Mouse (Mus musculus) intestine, embryonic 15.5 days (tissue): ENCODE measurements around the gene Tmem267. TPM values are rescaled to one million over a fixed set of nuclear protein-coding genes. Genes with fewer than 3 reads are reported as not detected.

Source experiments
- ATAC-seq: fragments of 200-750 bp; cut with Nextera tagmentation; 2 replicates; pipeline ENCODE4 v1.8.0; 2017; ENCODE audit warnings: moderate TSS enrichment, moderate library complexity
- H3K27ac ChIP-seq: fragments of 300-500 bp; sonication (generic); 2 replicates; pipeline ENCODE4 v1.5.1; 2015; ENCODE audit warnings: mild to moderate bottlenecking, inconsistent platforms
- H3K27me3 ChIP-seq: fragments of 300-500 bp; sonication (generic); replicated peaks from 2 replicates; pipeline ENCODE4 v1.6.1; 2015; ENCODE audit warnings: inconsistent platforms
- H3K36me3 ChIP-seq: fragments of 300-500 bp; sonication (generic); 2 replicates; pipeline ENCODE4 v1.6.1; 2015; ENCODE audit warnings: inconsistent platforms
- H3K4me1 ChIP-seq: fragments of 300-500 bp; sonication (generic); replicated peaks from 2 replicates; pipeline ENCODE4 v1.6.1; 2015; ENCODE audit warnings: inconsistent platforms
- H3K4me2 ChIP-seq: fragments of 300-500 bp; sonication (generic); replicated peaks from 2 replicates; pipeline ENCODE4 v1.6.1; 2015; ENCODE audit warnings: mild to moderate bottlenecking, inconsistent platforms
- H3K4me3 ChIP-seq: fragments of 300-500 bp; sonication (generic); replicated peaks from 2 replicates; pipeline ENCODE4 v1.5.1; 2015; ENCODE audit warnings: inconsistent platforms
- H3K9ac ChIP-seq: fragments of 300-500 bp; sonication (generic); 2 replicates; pipeline ENCODE4 v1.6.1; 2015; ENCODE audit warnings: inconsistent platforms
- H3K9me3 ChIP-seq: fragments of 300-500 bp; sonication (generic); 2 replicates; pipeline ENCODE4 v1.6.1; 2016; ENCODE audit warnings: inconsistent platforms
- WGBS: fragments of 180-500 bp; shearing (Covaris S2); methylation state at CpG from one replicate; pipeline ENCODE4 v1.1.7; 2015; 5-methylcytosine and 5-hydroxymethylcytosine counted together
- polyA plus RNA-seq: library from polyadenylated mRNA; unstranded; fragments of >200 nt; fragmentation: Nextera tagmentation; extraction: Ambion mirVana; gene quantifications from 2 replicates; pipeline ENCODE4 v1.2.1, GENCODE M21; 2015

The Tmem267 gene
- polyA plus RNA-seq, 1 experiment from 2014 or later = 1.7 TPM

DNA sequence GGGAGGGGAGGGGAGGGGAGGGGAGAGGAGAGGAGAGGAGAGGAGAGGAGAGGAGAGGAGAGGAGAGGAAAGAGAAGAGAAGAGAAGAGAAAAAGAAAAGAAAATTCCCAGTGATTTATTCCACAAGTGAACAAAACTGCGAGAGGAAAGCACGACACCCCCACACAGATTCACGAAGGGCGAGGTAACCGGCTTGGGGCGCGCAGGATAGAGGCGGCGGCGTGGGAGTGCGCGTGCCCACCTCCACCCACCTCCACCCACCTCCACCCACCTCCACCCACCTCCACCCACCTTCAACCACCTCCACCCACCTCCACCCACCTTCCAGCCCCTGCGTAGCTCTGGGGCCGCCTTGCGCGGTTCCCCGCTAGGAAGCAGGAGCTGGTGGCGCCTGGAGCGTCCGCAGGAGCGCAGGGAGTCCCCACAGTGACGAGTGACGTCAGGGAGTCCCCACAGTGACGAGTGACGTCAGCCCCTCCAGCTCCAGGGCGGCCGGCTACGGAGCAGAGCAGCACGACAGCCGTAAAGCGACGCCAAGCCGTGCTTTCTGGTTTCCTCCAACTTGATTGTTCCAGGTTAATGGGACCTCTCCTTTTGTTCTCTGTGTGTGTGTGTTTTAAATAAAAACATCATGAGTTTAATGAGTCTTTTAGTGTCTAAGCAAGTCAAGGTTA is 143.8 kb downstream of the Tmem267 start:
- H3K9ac ChIP-seq = 0 out of 2 replicates have a peak overlapping the region, but pooled peaks have one; percentile 10
- H3K4me2 ChIP-seq = peak overlapping the region; percentile 69
- peak overlapping the region; percentile 48 for H3K4me3 ChIP-seq
- ATAC-seq = peak; percentile 98
- no peak overlapping the region for H3K27ac ChIP-seq
- no peaks in the 10 kb centered on the region for H3K36me3 ChIP-seq
- H3K4me1 ChIP-seq = no peaks in the 10 kb centered on the region
- H3K27me3 ChIP-seq = no peaks in the 10 kb centered on the region; the same call in 1 of the 2 replicates
- WGBS = 9% methylated on average over 33 of the region's 33 CpGs
- H3K9me3 ChIP-seq = no peaks in the 10 kb centered on the region

GRCm38 (mm10) chr13:119632156-119632548 is 144.3 kb downstream of the Tmem267 start:
- no peaks in the 10 kb centered on the region for H3K36me3 ChIP-seq
- 83% methylated on average over 4 of the region's 4 CpGs for WGBS
- H3K9ac ChIP-seq = no peak overlapping the region
- no peak overlapping the region for H3K4me3 ChIP-seq
- no peak overlapping the region for H3K27ac ChIP-seq
- no peaks in the 10 kb centered on the region for H3K4me1 ChIP-seq
- peak; percentile 60 for ATAC-seq
- H3K9me3 ChIP-seq = no peaks in the 10 kb centered on the region
- H3K27me3 ChIP-seq = no peaks in the 10 kb centered on the region; the same call in 1 of the 2 replicates
- H3K4me2 ChIP-seq = peak overlapping the region; percentile 69

DNA sequence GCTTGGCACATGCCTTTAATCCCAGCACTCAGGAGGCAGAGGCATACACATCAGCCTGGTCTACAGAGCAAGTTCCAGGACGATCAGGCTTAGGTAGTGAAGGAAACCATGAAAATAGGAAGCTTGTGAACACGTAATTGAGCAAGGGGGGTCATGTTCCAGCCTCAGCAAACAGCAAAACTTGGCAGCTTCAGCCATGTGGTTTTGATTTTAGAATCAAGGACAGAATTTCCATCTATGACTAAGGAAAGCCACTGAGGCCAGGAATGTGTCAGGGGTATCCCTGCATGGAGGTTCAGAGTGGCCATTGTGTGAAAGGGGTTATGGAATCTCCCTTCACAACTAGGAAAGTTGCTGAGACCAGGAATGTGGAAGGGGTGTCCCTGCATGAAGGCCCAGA is 147.7 kb downstream of the Tmem267 start:
- H3K4me1 ChIP-seq = no peaks in the 10 kb centered on the region
- no peak overlapping the region for H3K9ac ChIP-seq
- no peak overlapping the region for H3K27ac ChIP-seq
- no peaks in the 10 kb centered on the region for H3K36me3 ChIP-seq
- ATAC-seq = no peak
- no peak overlapping the region for H3K4me2 ChIP-seq
- no peak overlapping the region for H3K4me3 ChIP-seq
- WGBS = 65% methylated on average over 2 of the region's 2 CpGs
- H3K27me3 ChIP-seq = no peaks in the 10 kb centered on the region; the same call in 1 of the 2 replicates
- H3K9me3 ChIP-seq = no peaks in the 10 kb centered on the region

DNA sequence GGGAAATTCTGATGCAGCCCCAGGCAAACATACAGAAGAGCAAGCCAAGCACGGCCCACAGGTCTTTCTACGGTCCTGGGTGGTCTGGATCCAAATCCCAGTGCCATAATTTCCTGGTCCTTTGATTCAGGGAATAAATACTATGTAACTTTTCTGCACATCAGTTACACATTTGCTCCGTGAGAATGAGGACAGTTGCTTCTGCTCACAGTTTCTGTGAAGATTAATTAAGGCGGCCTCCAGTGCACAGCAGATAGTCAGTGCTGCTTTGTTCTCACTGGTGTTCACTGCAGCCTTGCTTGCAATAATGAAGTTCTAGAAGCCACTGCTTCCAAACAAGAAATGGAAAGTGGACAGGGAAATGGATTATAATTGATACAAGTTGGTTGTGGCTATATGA is 150.0 kb downstream of the Tmem267 start:
- H3K4me3 ChIP-seq = no peak overlapping the region
- H3K27me3 ChIP-seq = no peaks in the 10 kb centered on the region; the same call in 1 of the 2 replicates
- no peaks in the 10 kb centered on the region for H3K9me3 ChIP-seq
- no peak overlapping the region for H3K4me2 ChIP-seq
- H3K27ac ChIP-seq = no peak overlapping the region
- no peaks in the 10 kb centered on the region for H3K36me3 ChIP-seq
- WGBS = 78% methylated on average over 4 of the region's 4 CpGs
- ATAC-seq = no peak
- H3K9ac ChIP-seq = no peak overlapping the region
- H3K4me1 ChIP-seq = no peaks in the 10 kb centered on the region

DNA sequence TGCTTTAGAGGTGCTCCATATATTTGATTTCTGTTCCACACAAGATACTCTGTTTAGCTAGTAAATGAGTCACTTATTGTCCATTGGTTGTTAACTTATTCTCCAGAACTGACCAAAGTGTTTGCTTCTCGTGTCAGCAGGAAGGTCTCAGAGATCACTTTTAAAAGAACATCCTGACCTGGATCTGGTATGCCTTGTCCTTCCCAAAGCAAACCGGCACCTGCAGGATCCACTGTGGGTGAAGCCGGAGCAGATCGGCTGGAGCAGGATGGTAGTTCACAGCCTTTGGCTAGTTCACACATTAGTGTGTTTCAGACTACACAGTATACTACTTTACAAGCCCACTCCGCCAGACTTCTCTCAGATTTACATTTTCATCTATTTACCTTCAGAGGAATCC is 150.6 kb downstream of the Tmem267 start:
- WGBS = 82% methylated on average over 5 of the region's 5 CpGs
- H3K4me3 ChIP-seq = no peak overlapping the region
- H3K36me3 ChIP-seq = no peaks in the 10 kb centered on the region
- no peak overlapping the region for H3K4me2 ChIP-seq
- H3K27ac ChIP-seq = no peak overlapping the region
- no peak overlapping the region for H3K9ac ChIP-seq
- no peak for ATAC-seq
- H3K9me3 ChIP-seq = no peaks in the 10 kb centered on the region
- H3K4me1 ChIP-seq = no peaks in the 10 kb centered on the region
- no peaks in the 10 kb centered on the region; the same call in 1 of the 2 replicates for H3K27me3 ChIP-seq

GRCm38 (mm10) chr13:119639302-119639701 is 151.5 kb downstream of the Tmem267 start:
- WGBS = 90% methylated on average over 5 of the region's 5 CpGs
- Histone ChIP-seq H3K4me1 (no peaks in the 10 kb centered on the region), H3K4me3 (no peak overlapping the region), H3K4me2 (no peak overlapping the region), H3K36me3 (no peaks in the 10 kb centered on the region), H3K27ac (no peak overlapping the region), H3K9ac (no peak overlapping the region), H3K27me3 (no peaks in the 10 kb centered on the region; the same call in 1 of the 2 replicates), H3K9me3 (no peaks in the 10 kb centered on the region)
- ATAC-seq = no peak

DNA sequence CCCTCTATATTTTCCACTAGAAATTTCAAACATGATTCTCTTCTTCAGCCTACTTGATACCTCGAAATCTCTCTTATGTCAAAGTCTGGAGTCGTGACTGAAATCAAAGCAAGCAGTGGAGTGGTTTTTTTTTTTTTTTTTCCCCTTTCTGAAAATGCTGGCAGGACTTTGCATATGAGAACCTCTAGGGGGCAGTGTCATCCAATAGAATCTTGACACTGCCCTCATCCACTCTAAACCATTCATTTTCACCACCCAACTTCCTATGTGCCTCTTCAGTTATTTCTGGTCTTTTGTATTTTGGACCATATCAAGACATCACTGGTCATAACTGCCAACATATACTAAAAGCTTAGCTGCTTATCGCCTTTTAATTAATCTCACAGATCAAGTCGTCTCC is 152.7 kb downstream of the Tmem267 start:
- Histone ChIP-seq H3K4me1 (no peaks in the 10 kb centered on the region), H3K27ac (no peak overlapping the region), H3K9ac (no peak overlapping the region), H3K4me2 (no peak overlapping the region), H3K4me3 (no peak overlapping the region), H3K27me3 (no peaks in the 10 kb centered on the region; the same call in 1 of the 2 replicates), H3K9me3 (no peaks in the 10 kb centered on the region), H3K36me3 (no peaks in the 10 kb centered on the region)
- 43% methylated on average over 4 of the region's 4 CpGs for WGBS
- ATAC-seq = no peak

DNA sequence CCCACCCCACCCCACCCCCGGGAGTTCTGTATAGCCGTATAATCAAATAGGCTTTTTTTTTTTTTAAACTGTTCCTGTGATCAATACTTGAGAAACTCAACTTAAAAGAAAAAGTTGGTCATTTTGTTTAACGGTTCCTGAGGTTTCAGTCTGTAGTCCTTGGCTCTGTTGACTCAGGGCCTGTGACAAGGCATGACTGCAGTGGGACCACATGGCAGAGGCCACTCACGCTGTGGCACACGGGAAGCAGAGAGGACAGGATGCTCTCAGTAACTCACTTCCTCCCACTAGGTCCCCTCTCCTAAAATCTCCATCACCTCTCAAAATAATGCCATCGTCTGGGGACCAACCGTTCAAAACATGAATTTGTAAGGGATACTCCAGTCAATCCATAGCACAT is 153.3 kb downstream of the Tmem267 start:
- Histone ChIP-seq H3K27ac (no peak overlapping the region), H3K4me1 (no peaks in the 10 kb centered on the region), H3K36me3 (no peaks in the 10 kb centered on the region), H3K9me3 (no peaks in the 10 kb centered on the region), H3K4me2 (no peak overlapping the region), H3K27me3 (no peaks in the 10 kb centered on the region), H3K4me3 (no peak overlapping the region), H3K9ac (no peak overlapping the region)
- no peak for ATAC-seq
- WGBS = 68% methylated on average over 7 of the region's 7 CpGs

DNA sequence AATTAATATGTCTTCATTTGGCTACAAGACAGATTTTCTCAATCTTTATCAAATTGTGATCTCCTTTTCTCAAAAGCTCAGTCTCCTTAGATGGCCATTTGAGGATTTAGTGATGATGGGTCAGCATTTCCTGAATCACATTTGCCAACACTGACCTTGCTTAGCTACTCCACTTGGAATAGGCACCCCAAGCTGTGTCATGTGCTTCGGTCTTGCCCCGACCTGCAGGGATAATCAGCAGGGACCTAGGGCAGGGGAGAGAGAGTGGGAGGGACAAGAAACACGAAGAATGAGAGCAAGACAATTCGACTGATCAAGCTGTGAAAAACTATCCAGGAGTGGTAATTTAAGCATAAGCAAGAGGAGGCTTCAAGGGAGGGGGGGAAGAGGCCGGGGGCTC is 156.9 kb downstream of the Tmem267 start:
- no peak for ATAC-seq
- no peaks in the 10 kb centered on the region for H3K36me3 ChIP-seq
- H3K27me3 ChIP-seq = no peaks in the 10 kb centered on the region
- no peaks in the 10 kb centered on the region for H3K9me3 ChIP-seq
- no peak overlapping the region for H3K4me2 ChIP-seq
- 64% methylated on average over 5 of the region's 5 CpGs for WGBS
- H3K4me1 ChIP-seq = no peaks in the 10 kb centered on the region
- H3K4me3 ChIP-seq = no peak overlapping the region
- no peak overlapping the region for H3K9ac ChIP-seq
- H3K27ac ChIP-seq = no peak overlapping the region

GRCm38 (mm10) chr13:119646511-119646910 is 158.7 kb downstream of the Tmem267 start:
- H3K4me1 ChIP-seq = no peaks in the 10 kb centered on the region
- no peak overlapping the region for H3K4me2 ChIP-seq
- 95% methylated on average over 1 of the region's 1 CpGs for WGBS
- H3K27ac ChIP-seq = no peak overlapping the region
- H3K27me3 ChIP-seq = no peaks in the 10 kb centered on the region
- no peaks in the 10 kb centered on the region for H3K9me3 ChIP-seq
- no peak for ATAC-seq
- H3K4me3 ChIP-seq = no peak overlapping the region
- H3K9ac ChIP-seq = no peak overlapping the region
- H3K36me3 ChIP-seq = no peaks in the 10 kb centered on the region

GRCm38 (mm10) chr13:119648891-119649698 is 161.3 kb downstream of the Tmem267 start:
- H3K4me3 ChIP-seq = no peak overlapping the region
- no peak overlapping the region for H3K27ac ChIP-seq
- WGBS = 67% methylated on average over 15 of the region's 15 CpGs
- H3K9ac ChIP-seq = no peak overlapping the region
- no peaks in the 10 kb centered on the region for H3K36me3 ChIP-seq
- no peaks in the 10 kb centered on the region for H3K27me3 ChIP-seq
- no peaks in the 10 kb centered on the region for H3K4me1 ChIP-seq
- ATAC-seq = no peak
- H3K9me3 ChIP-seq = no peaks in the 10 kb centered on the region
- H3K4me2 ChIP-seq = no peak overlapping the region

DNA sequence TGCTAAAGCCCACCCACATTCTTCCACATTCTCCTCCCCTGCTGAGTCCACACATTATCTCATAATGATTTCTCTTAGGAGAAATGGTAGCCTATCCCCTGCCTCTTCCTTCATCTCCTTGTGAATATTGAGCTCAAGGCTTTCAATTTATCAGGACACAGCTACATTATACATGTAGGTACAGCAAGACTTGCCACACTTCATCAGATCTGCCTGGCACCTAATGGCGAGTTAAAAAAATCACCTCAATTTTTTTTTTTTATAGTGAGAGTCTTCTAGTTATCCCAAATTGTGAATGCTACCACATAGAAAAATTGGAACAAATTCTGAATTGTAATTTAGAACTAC is 161.8 kb downstream of the Tmem267 start:
- Histone ChIP-seq H3K9ac (no peak overlapping the region), H3K4me3 (no peak overlapping the region), H3K27ac (no peak overlapping the region), H3K36me3 (no peaks in the 10 kb centered on the region), H3K9me3 (no peaks in the 10 kb centered on the region), H3K4me2 (no peak overlapping the region), H3K27me3 (no peaks in the 10 kb centered on the region), H3K4me1 (no peaks in the 10 kb centered on the region)
- no peak for ATAC-seq
- WGBS = 90% methylated on average over 1 of the region's 1 CpGs

DNA sequence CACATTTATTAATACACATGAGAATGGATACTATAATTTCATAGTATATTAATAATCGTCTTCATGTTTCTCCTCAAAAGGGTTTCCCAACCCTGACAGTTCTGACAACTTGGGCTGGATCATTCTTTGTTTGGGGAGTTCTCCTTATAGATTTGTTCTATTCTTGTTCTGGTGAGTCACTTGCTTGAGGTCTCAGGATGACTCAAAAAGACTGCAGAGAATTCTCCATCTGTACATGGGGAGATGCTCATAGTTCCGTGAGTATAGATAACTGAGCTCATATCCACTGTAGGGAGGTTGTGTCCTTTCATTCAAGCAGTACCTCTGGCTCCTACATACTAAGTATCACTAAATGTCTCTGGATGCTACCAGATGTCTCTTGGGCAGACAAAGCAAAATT is 166.9 kb downstream of the Tmem267 start:
- no peaks in the 10 kb centered on the region for H3K4me1 ChIP-seq
- H3K27ac ChIP-seq = no peak overlapping the region
- ATAC-seq = no peak
- no peaks in the 10 kb centered on the region for H3K36me3 ChIP-seq
- H3K9me3 ChIP-seq = no peaks in the 10 kb centered on the region
- WGBS = 92% methylated on average over 2 of the region's 2 CpGs
- no peak overlapping the region for H3K4me3 ChIP-seq
- no peaks in the 10 kb centered on the region for H3K27me3 ChIP-seq
- H3K4me2 ChIP-seq = no peak overlapping the region
- no peak overlapping the region for H3K9ac ChIP-seq
